9 mouse cellular contexts compared by ENCODE assay signal in genomic region chr3:95986984-95987383, GRCm38 (mm10). TPM values are rescaled to one million over a fixed set of nuclear protein-coding genes. Genes with fewer than 3 reads are reported as not detected.
DNase-seq lines count a peak whose midpoint lies in the region; ATAC-seq and TF ChIP-seq lines count a peak whose summit lies in the region.
"Had no signal": no experiment of that assay in that cellular context is flagged by ENCODE, and none has a peak within 500 bp of the region (broad histone marks: within the 10 kb centered on the region; RNA-seq: fewer than 3 reads in every experiment).

No protein-coding gene starts in this region.

- intact Hi-C loops in heart, postnatal 14 days (cut with DNase I), result no loop called here

- peak overlapping the region; percentile 36 for H3K27ac ChIP-seq in heart, embryonic 11.5 days (ENCODE audit: low read depth, low read length)
- H3K27ac ChIP-seq in spleen, adult 2 months (ENCODE audit: insufficient read depth, low read length), result peak overlapping the region; percentile 89
- peak overlapping the region; percentile 26; the same call in 1 of the 2 replicates for H3K27ac ChIP-seq in limb, embryonic 11.5 days (replicated peaks; ENCODE audit: low read depth, low read length)

- H3K4me3 ChIP-seq in heart, embryonic 11.5 days (ENCODE audit: low read depth, low read length), result no peak overlapping the region
- H3K4me3 ChIP-seq in spleen, adult 2 months (ENCODE audit: extremely low read depth, insufficient read depth, insufficient read length), result no peak overlapping the region
- no peak overlapping the region for H3K4me3 ChIP-seq in limb, embryonic 11.5 days (ENCODE audit: low read depth, low read length)

- TF ChIP-seq POLR2A in spleen, adult 2 months (IDR thresholded peaks at IDR 0.05; ENCODE audit: low read depth, low read length), result no peak

- 57% methylated on average over 4 of the region's 4 CpGs for WGBS in heart, embryonic 11.5 days (ENCODE audit: insufficient replicate concordance)
- 54% methylated on average over 4 of the region's 4 CpGs for WGBS in spleen, adult 2 months
- 75% methylated on average over 4 of the region's 4 CpGs for WGBS in limb, embryonic 11.5 days

- H3K36me3 ChIP-seq in heart, embryonic 11.5 days (ENCODE audit: control insufficient read depth, insufficient read depth, low read length), result peaks cover 27% of the 10 kb centered on the region
- peaks cover 27% of the 10 kb centered on the region for H3K36me3 ChIP-seq in spleen, adult 2 months (ENCODE audit: control insufficient read depth, insufficient read depth, low read length)
- peaks cover 22% of the 10 kb centered on the region for H3K36me3 ChIP-seq in limb, embryonic 11.5 days (ENCODE audit: control insufficient read depth, insufficient read depth, low read length)

- H3K9ac ChIP-seq in heart, embryonic 11.5 days (ENCODE audit: low read depth, low read length), result no peak overlapping the region
- H3K9ac ChIP-seq in limb, embryonic 11.5 days (ENCODE audit: low read length), result no peak overlapping the region

- peaks cover 52% of the 10 kb centered on the region for H3K4me1 ChIP-seq in heart, embryonic 11.5 days (ENCODE audit: control insufficient read depth, insufficient read depth, low read length)
- H3K4me1 ChIP-seq in spleen, adult 2 months (ENCODE audit: control insufficient read depth, insufficient read depth, insufficient read length), result peaks cover 32% of the 10 kb centered on the region; the same call in 1 of the 2 replicates
- H3K4me1 ChIP-seq in limb, embryonic 11.5 days (ENCODE audit: control insufficient read depth, insufficient read depth, low read length), result peaks cover 20% of the 10 kb centered on the region

- no peaks in the 10 kb centered on the region for H3K9me3 ChIP-seq in heart, embryonic 11.5 days (replicated peaks; ENCODE audit: control insufficient read depth, low read length)
- H3K9me3 ChIP-seq in limb, embryonic 11.5 days (ENCODE audit: control insufficient read depth, low read length), result no peaks in the 10 kb centered on the region

- no peak overlapping the region for H3K4me2 ChIP-seq in heart, embryonic 11.5 days
- H3K4me2 ChIP-seq in limb, embryonic 11.5 days (ENCODE audit: low read depth, severe bottlenecking), result peak overlapping the region; percentile 49; the same call in 1 of the 2 replicates

- DNase-seq in heart, postnatal 14 days, result no peak
- DNase-seq in spleen, adult 2 months (ENCODE audit: low read depth in 1 of 2, low spot score in 2 of 2), result no peak
- DNase-seq in spleen, adult 18-20 months, result no peak
- no peak for DNase-seq in limb, embryonic 11.5 days (ENCODE audit: low spot score)
- no peak for DNase-seq in ovary, postnatal 10 days (ENCODE audit: low spot score)
- no peak for DNase-seq in thymus, postnatal 14 days
- DNase-seq in cerebellum, adult 8-10 months, result no peak
- DNase-seq: right cerebral cortex, postnatal 14 days had no signal

- TF ChIP-seq CTCF in spleen, adult 2 months (IDR thresholded peaks at IDR 0.05; ENCODE audit: extremely low read depth, insufficient read depth, insufficient read length, insufficient replicate concordance), result no peak

- ATAC-seq in heart, embryonic 11.5 days (replicated peaks; ENCODE audit: insufficient number of reproducible peaks, low FRiP score, low TSS enrichment), result no peak
- no peak for ATAC-seq in limb, embryonic 11.5 days (ENCODE audit: insufficient number of reproducible peaks, low FRiP score, low TSS enrichment, low read depth)

- H3K27me3 ChIP-seq in heart, embryonic 11.5 days (ENCODE audit: control insufficient read depth, insufficient read depth, low read length), result no peaks in the 10 kb centered on the region
- H3K27me3 ChIP-seq in spleen, adult 2 months (ENCODE audit: control insufficient read depth, insufficient read depth, low read length), result no peaks in the 10 kb centered on the region
- no peaks in the 10 kb centered on the region for H3K27me3 ChIP-seq in limb, embryonic 11.5 days (ENCODE audit: control insufficient read depth, insufficient read depth, low read length)

RNA-seq across cellular contexts. Expression of gene Plekho1, which starts 8.8 kb away (rescaled TPM):
- 69.5 and 82.2 TPM in 2 replicates for polyA plus RNA-seq in heart, embryonic 11.5 days (2014; fragmentation: Nextera tagmentation; extraction: Ambion mirVana)
- total RNA-seq in heart, postnatal 14 days (2021), result 10 to 100 TPM; 92.3 to 93.0 TPM
- polyA plus RNA-seq in spleen, adult 2 months (2012; rRNA removed), result 60.1 and 91.7 TPM in 2 replicates
- polyA plus RNA-seq in limb, embryonic 11.5 days (2014; fragmentation: Nextera tagmentation; extraction: Ambion mirVana), result 78.3 and 82.7 TPM in 2 replicates

RNA-seq across cellular contexts. Expression of gene Anp32e, which starts 57.9 kb away (rescaled TPM):
- polyA plus RNA-seq in heart, embryonic 11.5 days (2014; fragmentation: Nextera tagmentation; extraction: Ambion mirVana), result 71.0 and 88.5 TPM in 2 replicates
- 10 to 100 TPM; 72.7 to 86.1 TPM for total RNA-seq in heart, postnatal 14 days (2021)
- polyA plus RNA-seq in spleen, adult 2 months (2012; rRNA removed), result 12.7 and 21.2 TPM in 2 replicates
- polyA plus RNA-seq in limb, embryonic 11.5 days (2014; fragmentation: Nextera tagmentation; extraction: Ambion mirVana), result 125 and 151 TPM in 2 replicates

Comparison
In these comparisons a context has a peak if more than half of its experiments do, and no peak if none do; other contexts are left out.
1. H3K27ac ChIP-seq: peak in every context shown above with its lines; median percentile 89 in spleen, adult 2 months; 36 in heart, embryonic 11.5 days; 26 in limb, embryonic 11.5 days.